Mouse (Mus musculus) embryonic facial prominence, embryonic 12.5 days (tissue): ENCODE data around the gene Vmn1r67. TPM values are rescaled to one million over a fixed set of nuclear protein-coding genes. Genes with fewer than 3 reads are reported as not detected.
A peak's percentile ranks its signal among the peaks of the same experiment; 100 is the strongest.

Experiments used
- ATAC-seq: fragments of 200-750 bp; cut with Nextera tagmentation; 2 replicates; pipeline ENCODE4 v1.8.0; 2017; ENCODE audit not compliant: insufficient number of reproducible peaks, insufficient read depth, low FRiP score, low TSS enrichment
- H3K27ac ChIP-seq: fragments of 300-500 bp; sonication (generic); 2 replicates; pipeline ENCODE4 v1.5.1; 2016; ENCODE audit warnings: mild to moderate bottlenecking
- H3K27me3 ChIP-seq: fragments of 300-500 bp; sonication (generic); 2 replicates; pipeline ENCODE4 v1.6.1; 2016; ENCODE audit warnings: mild to moderate bottlenecking, moderate library complexity
- H3K36me3 ChIP-seq: fragments of 300-500 bp; sonication (generic); 2 replicates; pipeline ENCODE4 v1.6.1; 2016; ENCODE audit warnings: mild to moderate bottlenecking
- H3K4me1 ChIP-seq: fragments of 300-500 bp; sonication (generic); 2 replicates; pipeline ENCODE4 v1.6.1; 2016
- H3K4me2 ChIP-seq: fragments of 300-500 bp; sonication (generic); replicated peaks from 2 replicates; pipeline ENCODE4 v1.6.1; 2016; ENCODE audit warnings: mild to moderate bottlenecking, moderate library complexity
- H3K4me3 ChIP-seq: fragments of 300-500 bp; sonication (generic); 2 replicates; pipeline ENCODE4 v1.5.1; 2016; ENCODE audit warnings: mild to moderate bottlenecking
- H3K9ac ChIP-seq: fragments of 300-500 bp; sonication (generic); 2 replicates; pipeline ENCODE4 v1.6.1; 2016; ENCODE audit warnings: mild to moderate bottlenecking, moderate library complexity
- H3K9me3 ChIP-seq: fragments of 300-500 bp; sonication (generic); 2 replicates; pipeline ENCODE4 v1.6.1; 2016; ENCODE audit warnings: mild to moderate bottlenecking, moderate library complexity
- WGBS: fragments of 180-500 bp; shearing (Covaris S2); methylation state at CpG from one replicate; pipeline ENCODE4 v1.1.7; 2016; 5-methylcytosine and 5-hydroxymethylcytosine counted together
- polyA plus RNA-seq: library from polyadenylated mRNA; unstranded; fragments of >200 nt; fragmentation: Nextera tagmentation; extraction: Ambion mirVana; gene quantifications from 2 replicates; pipeline ENCODE4 v1.2.1, GENCODE M21; 2016

Gene Vmn1r67
- polyA plus RNA-seq, result not detected in 2 replicates

- H3K9me3 ChIP-seq, result peaks cover 9% of the 10 kb centered on the region; the same call in 1 of the 2 replicates
These were observed at the start of gene Vmn1r67 for GRCm38 (mm10) chr7:10443031-10443430. Gene Vmn1r67 (plus strand): TSS chr7:10443331.

DNA sequence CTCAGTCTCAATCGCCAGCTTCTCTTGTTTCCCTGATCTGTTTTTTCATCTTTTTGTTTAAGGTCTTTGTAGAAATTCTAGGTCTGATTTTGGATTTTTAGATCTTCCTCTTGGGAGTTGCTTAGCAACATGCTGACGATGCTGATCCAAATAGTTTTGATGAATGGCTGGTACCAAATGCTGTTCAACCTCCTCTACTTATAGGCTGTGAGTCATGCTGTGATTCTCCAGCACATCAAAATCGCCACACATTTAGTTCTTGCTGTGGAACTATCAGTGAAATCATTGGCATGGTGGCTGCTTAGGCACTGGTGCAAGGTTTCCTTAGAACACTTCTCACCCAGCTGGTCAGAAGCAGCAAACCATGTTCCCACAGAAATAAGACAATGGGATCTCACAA, 15.0 kb downstream of the Vmn1r67 start:
- no peak overlapping the region for H3K9ac ChIP-seq
- no peak for ATAC-seq
- no peaks in the 10 kb centered on the region for H3K36me3 ChIP-seq
- no peaks in the 10 kb centered on the region for H3K27me3 ChIP-seq
- no peaks in the 10 kb centered on the region for H3K4me1 ChIP-seq
- H3K27ac ChIP-seq, result no peak overlapping the region
- 68% methylated on average over 3 of the region's 3 CpGs for WGBS
- peaks cover 6% of the 10 kb centered on the region; the same call in 1 of the 2 replicates for H3K9me3 ChIP-seq
- H3K4me3 ChIP-seq, result no peak overlapping the region
- H3K4me2 ChIP-seq, result no peak overlapping the region

More at GRCm38 (mm10) chr7:10443031-10443430, at the start of gene Vmn1r67:
- no peak for ATAC-seq
- Histone ChIP-seq H3K9ac (no peak within 1 kb of the TSS), H3K27ac (no peak within 1 kb of the TSS), H3K4me2 (no peak within 1 kb of the TSS), H3K36me3 (no peaks in the 10 kb centered on the region), H3K27me3 (no peaks in the 10 kb centered on the region), H3K4me3 (no peak within 1 kb of the TSS), H3K4me1 (no peaks in the 10 kb centered on the region)

- Histone ChIP-seq H3K9me3 (no peaks in the 10 kb centered on the region), H3K4me2 (no peak overlapping the region), H3K9ac (no peak overlapping the region), H3K27ac (no peak overlapping the region), H3K27me3 (no peaks in the 10 kb centered on the region), H3K4me1 (no peaks in the 10 kb centered on the region), H3K4me3 (no peak overlapping the region), H3K36me3 (no peaks in the 10 kb centered on the region)
- ATAC-seq, result no peak
These were observed 36.7 kb downstream of the Vmn1r67 start for GRCm38 (mm10) chr7:10479813-10480212.

GRCm38 (mm10) chr7:10480588-10481233, 37.6 kb downstream of the Vmn1r67 start:
- Histone ChIP-seq H3K36me3 (no peaks in the 10 kb centered on the region), H3K27me3 (no peaks in the 10 kb centered on the region), H3K4me3 (no peak overlapping the region), H3K27ac (no peak overlapping the region), H3K9ac (no peak overlapping the region), H3K4me2 (peak overlapping the region; percentile 24), H3K9me3 (no peaks in the 10 kb centered on the region), H3K4me1 (no peaks in the 10 kb centered on the region)
- WGBS, result 57% methylated on average over 18 of the region's 18 CpGs
- no peak for ATAC-seq

DNA sequence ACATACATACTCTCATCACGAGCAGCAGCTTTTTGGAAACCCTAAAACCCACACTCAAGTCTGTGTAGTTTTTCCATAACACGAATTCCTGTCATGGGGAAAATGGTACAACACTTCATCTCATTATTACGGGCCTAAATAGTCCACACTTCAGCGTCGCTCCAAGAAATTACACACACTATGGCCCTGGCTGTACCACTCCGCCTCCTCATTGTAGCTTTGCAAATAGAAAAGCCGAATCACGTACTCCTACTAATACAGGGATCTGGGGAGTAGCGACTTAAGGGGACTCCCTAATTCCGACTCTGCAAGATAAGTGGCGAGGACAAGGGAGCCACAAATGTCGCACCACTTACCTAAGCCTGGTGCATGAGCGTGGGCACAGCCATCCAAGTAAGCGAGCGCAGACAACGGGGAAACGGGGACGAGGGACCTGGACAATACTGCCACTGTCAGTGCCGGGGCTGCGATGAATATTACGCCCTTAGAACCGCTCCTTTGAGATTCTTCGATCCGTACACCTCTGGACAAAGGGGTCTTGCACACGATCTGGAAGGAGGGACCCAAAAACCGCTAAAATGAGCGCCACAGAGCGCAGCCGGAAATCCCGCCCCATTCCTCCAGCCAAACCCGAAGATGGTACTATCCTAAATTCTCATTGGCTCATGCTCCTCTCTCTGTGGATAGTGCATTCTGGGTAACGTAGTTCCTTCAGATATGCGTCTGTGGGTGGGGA, 51.8 kb downstream of the Vmn1r67 start, which contains the start of gene Zik1:
Gene Zik1 (minus strand): TSS at position 609 of the 736 bp plus-strand sequence.
- Histone ChIP-seq H3K36me3 (peaks cover 25% of the 10 kb centered on the region), H3K4me2 (peak within 1 kb of the TSS; percentile 78), H3K4me1 (peaks cover 8% of the 10 kb centered on the region; the same call in 1 of the 2 replicates), H3K9ac (peak within 1 kb of the TSS; percentile 69), H3K4me3 (peak within 1 kb of the TSS; percentile 68), H3K9me3 (no peaks in the 10 kb centered on the region), H3K27me3 (no peaks in the 10 kb centered on the region), H3K27ac (peak within 1 kb of the TSS; percentile 52; the same call in 1 of the 2 replicates)
- ATAC-seq, result peak; percentile 97
- WGBS, result 2% methylated on average over 33 of the region's 33 CpGs

DNA sequence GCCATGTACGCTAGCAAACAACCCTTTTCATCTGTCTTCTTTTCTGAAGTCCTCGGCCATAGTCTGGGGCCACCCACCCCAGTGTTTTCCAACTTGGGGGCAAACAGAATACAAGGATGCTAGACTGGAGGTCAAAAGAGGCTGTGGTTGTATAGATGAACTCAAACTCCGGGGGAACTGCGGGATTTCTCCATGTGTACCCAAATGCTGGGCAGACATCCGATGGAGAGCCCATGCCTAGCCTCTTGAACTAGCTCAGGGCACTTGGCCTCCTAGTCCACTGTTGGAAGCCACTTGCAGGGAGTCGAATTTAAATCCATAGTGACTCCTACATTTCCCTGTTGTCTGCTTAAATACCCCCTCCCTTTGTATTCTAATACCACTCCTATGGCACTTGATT, 52.4 kb downstream of the Vmn1r67 start:
- Histone ChIP-seq H3K9me3 (no peaks in the 10 kb centered on the region), H3K27me3 (no peaks in the 10 kb centered on the region), H3K4me1 (peaks cover 8% of the 10 kb centered on the region; the same call in 1 of the 2 replicates), H3K27ac (no peak overlapping the region), H3K9ac (no peak overlapping the region), H3K4me3 (peak overlapping the region; percentile 68), H3K4me2 (peak overlapping the region; percentile 42), H3K36me3 (peaks cover 19% of the 10 kb centered on the region)
- 30% methylated on average over 6 of the region's 6 CpGs for WGBS
- no peak for ATAC-seq

Other genes with a start within 250 kb of the Vmn1r67 start
- gene Vmn1r66, start 165.3 kb upstream of the Vmn1r67 start, polyA plus RNA-seq, result not detected in 2 replicates
- gene Zik1, start 52.1 kb downstream of the Vmn1r67 start, polyA plus RNA-seq, result 30.9 and 33.7 TPM in 2 replicates
- not detected in 2 replicates for gene Vmn1r68, start 115.2 kb downstream of the Vmn1r67 start, polyA plus RNA-seq
- not detected in 2 replicates for gene Vmn1r69, start 170.3 kb downstream of the Vmn1r67 start, polyA plus RNA-seq
- gene Vmn1r70, start 188.2 kb downstream of the Vmn1r67 start, polyA plus RNA-seq, result not detected in 2 replicates
- gene Nlrp4b, start 244.5 kb downstream of the Vmn1r67 start, polyA plus RNA-seq, result not detected in 2 replicates